Mouse (Mus musculus) left cerebral cortex, postnatal 4 days (tissue): ENCODE results near the gene Dpyd. TPM values are rescaled to one million over a fixed set of nuclear protein-coding genes. Genes with fewer than 3 reads are reported as not detected.

Experiments
- DNase-seq: peaks from one replicate; pipeline ENCODE4 v3.0.0-alpha.2; 2022
- intact Hi-C: fragments of 180-260 bp; cut with DNase I; formaldehyde crosslinking; loops from one replicate; pipeline ENCODE4 v1.15.1; 2025
- total RNA-seq, 2 experiments: library from RNA; stranded (reverse); gene quantifications; 2 replicates each; pipeline ENCODE4 v1.2.3; 2021

Gene Dpyd
- total RNA-seq, 2 experiments from 2014 or later, result 13.8 to 19.5 TPM

DNA sequence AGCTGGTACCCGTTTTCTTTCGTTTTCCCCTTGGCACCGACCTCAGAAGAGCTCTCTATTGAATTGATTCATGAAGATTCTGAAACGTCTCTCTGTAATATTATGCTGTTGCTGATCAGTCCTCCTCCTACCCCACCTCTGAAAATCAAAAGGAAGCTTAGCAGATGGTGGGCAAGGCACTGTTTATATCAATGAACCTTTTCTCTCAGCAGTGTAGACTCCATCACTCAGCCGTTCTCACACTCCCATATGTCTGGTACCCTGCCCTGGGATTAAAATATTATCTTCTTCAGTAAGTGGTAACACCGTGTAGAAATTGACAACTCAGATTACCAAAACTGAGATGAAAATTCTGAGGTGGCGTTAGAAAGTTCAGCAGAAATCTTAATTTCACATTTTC, 767.1 kb downstream of the Dpyd start:
- no peak for DNase-seq

DNA sequence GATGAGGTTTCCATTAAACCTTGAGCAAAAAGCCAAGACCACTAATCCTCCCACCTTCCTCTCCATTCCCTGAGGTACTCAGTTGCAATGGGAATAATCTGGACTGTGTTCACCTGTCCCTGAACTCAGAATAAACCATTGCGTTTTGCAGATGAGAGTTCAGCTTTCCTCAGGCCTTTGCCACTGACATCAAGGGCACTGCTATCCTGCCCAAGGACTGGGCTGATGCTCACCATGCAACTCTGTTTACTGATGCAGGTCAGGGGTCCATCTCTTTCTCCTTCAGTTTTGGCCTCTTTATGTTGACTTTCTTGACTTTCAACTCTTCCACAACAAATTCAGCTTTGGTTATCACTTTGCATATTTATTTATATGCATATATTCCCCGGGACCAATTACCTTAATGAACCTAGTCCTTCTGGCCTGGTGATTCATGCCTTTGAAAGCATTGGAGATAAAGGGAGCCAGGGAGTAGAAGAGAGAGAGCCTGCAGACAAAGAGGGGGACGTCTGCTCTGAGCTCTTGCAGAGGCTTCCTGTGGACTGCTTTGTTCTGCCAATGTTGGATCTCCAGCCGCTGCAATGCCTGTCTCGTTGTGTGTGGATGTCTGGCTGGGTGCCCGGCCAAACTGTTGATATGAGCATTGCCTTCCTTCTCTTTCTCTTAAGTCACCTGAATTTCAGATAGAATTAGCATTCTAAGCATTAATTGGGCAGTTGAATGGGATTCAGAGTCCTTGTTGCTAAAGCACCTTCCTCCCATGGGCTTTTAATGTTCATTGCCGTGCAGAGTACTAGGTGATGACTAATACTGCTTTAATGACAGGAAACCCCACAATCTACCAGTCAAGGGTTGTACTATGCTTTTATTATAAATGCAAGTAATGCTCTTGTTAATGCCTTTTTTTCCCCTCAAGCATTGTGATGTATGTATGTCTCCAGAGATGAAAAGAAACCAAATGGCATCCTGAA, 771.7 kb downstream of the Dpyd start:
- intact Hi-C loops, result no loop called here
- DNase-seq, result peak; percentile 26

More for the DNA sequence above, 767.1 kb downstream of the Dpyd start:
- intact Hi-C loops, result no loop called here

DNA sequence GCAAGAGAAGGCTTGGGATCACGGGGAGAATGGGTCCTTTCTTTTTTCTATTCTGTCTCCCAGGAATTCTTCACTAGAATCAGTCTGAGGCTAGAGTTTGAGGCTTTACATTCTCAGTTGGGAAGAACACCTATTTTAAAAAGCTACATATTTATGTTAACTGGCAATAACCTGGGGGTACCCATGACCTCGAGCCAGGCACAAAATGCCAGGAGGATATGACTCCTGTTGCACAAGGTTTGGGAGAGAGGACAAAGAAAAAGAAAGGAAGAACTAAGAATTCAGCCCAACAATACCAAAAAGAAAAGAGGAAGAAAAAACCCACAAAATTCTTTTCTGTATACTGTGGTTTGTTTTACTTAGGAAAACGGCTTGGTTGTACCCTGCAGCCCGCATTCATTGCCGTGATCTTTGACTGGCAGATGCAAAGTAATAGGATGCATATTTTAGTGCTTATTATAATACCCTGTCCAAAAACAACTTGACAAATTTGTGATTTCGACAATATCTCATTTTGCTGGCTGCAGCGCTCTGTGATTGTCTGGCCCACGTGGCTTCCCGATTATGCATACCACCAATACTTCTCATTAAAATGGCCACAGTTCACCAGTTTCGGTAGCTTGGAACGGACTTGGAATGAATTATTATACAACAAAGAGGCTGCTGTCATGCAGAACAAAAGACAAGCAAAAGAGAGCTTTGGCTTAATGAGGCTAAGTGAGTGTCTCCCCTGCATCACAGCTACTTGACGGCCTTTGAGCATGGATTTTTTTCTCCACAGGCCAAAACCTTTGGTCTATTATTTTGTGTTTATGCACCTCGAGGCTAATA, 799.8 kb downstream of the Dpyd start:
- DNase-seq, result no peak
- intact Hi-C loops, result no loop called here

DNA sequence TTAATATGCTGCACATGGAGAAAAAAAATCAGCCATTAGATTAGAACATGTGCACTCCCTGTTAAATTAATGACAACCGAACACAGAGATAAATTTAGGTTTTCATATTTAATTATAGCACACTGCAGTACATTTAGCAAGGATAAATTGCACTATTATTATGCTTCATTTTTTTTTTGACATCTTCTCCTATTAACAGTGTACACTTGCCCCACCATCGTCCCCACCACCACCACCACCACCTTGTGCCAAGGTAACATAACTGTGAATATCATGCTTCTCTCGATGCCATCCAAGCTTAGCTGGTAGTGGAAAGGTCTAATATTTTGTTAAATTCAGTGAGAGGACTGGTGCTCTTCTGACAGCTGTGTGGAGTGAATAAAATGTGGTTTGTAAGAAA, 800.5 kb downstream of the Dpyd start:
- intact Hi-C loops, result no loop called here
- DNase-seq, result no peak

DNA sequence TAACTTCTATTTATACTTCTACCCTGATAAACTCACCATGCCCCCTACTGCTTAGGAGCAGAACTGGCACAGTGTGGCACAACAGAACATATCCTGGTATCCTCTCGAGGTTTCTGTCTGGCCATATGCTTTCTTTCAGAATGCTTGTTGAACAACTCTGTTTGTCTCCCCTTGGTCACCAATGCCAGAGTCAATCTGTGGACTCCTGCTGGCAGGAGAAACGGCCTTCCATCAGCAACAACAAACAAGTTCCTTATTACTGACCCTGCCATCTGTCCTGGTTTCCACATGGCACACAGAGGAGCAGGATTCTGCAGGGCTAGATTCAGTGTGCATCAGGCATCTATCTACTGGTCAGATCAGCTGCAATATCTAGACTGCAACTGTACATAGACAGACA, 807.0 kb downstream of the Dpyd start:
- intact Hi-C loops, result no loop called here
- peak; percentile 53 for DNase-seq

DNA sequence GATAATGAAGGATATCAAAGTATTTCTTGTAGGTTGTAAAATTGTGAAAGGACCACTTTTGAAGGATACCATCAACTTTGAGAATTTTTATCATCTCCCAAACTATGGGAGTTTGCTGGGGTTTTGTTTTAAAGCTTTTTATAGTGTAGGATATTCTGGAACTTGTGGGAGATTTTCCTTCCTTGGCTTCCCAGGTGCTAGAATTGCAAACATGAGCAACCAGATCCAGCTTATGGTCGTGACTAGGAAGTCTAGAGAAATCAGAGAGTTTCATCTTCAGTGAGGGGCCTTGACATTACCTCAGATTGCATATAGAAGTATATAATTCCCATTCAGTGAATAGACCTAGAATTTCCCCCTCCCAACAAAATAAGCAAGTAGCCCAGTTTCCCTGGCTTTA, 819.2 kb downstream of the Dpyd start:
- intact Hi-C loops, result no loop called here
- DNase-seq, result no peak

DNA sequence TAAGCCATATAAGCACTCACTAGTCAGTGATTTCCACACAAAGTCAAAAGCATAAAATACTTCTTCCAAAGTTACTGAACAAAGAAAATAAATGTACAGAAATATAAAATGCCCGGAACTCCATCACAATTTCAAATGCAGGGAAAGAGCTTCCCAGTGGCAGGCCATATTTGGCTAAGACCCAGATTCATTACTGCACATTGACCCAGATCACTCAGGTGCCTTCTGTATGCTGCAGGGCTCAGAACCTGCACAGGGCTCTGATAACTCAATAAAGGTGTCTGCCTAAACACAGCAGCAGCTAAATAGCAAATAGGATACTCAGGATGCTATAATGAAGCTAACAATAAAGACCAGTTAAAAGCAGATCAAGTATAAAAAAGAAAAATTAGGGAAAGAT, 820.5 kb downstream of the Dpyd start:
- intact Hi-C loops, result no loop called here
- DNase-seq, result no peak

DNA sequence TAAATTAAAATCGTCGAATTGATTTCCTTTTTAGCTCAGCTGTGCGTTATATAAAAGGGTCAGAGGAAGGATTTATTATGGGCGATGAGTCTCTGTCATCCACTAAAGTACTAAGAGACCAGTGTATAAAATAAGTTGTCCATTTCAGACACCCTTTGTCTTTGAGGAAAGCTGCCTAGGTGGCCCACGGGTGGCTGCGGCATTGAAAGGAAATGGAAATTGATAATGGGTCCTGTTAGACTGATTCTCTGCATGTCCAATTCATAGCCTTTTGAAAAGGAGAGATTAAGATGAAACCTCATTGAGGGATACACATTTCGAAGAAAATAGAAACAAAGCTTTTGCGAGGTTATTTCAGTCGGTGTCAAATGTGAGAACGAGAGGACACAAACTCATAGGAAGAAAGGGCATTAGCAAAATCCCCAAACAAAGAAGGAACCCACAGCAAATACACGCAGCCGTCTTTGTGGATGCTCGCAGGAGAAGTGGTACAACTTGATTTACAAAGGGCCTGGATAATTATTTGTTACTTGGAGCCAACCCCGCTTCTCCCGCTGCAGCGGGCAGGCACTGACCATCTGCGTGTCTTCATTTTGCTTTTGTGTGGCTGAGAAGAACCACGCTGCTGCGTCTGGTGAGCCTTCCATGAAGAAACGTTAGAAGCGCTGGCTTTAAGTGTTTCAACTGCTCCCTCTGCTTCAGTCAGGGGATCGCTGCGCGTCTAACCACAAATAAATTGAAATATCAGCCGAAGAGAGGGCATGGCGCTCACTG, 825.6 kb downstream of the Dpyd start:
- intact Hi-C loops, result no loop called here
- DNase-seq, result peak; percentile 33

DNA sequence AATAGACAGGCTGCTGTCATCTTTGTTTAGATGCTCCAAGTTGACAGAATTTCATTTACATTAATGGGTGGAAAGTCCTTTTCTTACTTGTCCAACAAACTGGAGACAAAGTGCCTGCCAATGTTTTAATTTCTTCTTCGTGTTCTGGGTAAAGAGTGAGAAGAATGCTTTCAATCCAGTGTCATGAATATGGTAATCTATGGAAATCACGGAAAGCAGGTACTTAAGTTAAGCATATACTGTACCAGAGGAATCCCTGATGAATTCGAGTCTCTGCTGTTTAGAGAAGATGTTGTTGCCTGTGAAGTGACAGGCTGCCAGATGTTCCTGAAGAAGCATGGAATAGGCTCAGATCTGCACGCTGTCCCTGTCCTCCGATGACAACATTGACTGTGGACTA, 835.3 kb downstream of the Dpyd start:
- no peak for DNase-seq
- intact Hi-C loops, result no loop called here

DNA sequence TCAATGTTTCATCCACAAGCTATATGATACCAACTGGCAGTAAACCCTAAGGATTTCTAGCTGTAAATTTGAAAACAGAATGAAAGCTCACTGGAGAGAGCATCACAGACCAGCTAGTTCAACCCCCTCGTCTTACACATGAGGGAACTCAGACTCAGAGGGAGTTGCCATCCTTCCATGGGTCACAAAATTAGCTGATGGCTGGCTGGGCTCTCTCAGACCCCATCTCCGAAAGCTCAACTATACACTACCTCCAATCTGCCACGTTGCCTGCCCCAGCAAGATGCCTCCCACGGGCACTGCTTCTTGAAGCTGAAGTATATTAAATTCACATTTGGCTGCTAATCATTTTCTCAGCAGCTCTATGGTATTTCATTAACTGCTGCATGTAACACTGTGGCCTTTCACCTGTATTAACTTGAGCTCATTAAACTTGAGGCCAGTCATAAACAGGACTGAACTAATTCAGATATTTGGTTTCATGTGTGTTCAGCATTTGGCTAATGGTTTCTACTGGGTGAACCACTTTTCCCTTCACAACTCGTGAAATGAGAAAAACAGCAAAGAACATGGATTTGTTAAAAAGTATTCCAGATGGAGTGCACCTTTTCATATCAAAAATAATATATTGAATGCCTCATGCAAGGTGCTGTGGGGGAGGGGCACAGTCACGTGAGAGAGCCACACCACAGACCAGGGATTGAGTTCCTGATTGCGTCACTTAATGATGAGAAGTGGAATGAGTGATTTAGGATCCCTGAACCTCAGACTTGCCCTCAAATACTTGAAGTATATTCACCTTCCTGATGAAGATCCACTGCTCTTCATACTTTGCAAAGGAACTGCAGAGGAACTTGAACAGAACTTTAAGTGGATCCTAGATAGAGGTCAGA, 841.2 kb downstream of the Dpyd start:
- no peak for DNase-seq
- intact Hi-C loops, result no loop called here

DNA sequence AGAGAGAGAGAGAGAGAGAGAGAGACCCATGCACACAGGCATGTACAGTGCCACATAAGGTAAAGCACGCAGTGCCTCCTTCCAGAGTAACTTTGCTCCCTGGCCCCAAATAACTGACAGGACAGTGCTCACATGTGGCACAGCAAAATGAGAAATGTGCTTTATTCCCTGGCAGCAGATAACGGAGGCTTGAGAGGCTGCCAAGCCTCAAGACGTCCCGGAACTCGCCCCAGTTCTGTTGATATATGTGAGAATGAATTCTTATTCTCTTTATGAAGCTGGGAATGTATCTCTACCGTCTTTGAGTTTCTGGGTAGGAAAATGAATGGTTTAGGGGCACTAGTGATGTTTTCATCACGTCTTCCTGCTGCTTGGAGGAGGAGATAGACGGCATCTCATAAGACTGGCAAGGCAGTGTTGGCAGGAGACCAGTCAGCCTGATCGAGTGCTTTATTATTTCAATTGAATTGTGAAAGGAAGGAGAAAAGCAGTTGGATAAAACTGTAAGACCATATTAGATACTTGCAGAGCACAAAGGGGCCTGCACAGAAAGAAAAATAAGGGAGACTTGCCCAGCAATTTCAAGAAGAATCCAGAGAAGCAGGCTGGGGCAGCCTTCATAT, 857.3 kb downstream of the Dpyd start:
- peak; percentile 18 for DNase-seq
- intact Hi-C loops, result no loop called here

DNA sequence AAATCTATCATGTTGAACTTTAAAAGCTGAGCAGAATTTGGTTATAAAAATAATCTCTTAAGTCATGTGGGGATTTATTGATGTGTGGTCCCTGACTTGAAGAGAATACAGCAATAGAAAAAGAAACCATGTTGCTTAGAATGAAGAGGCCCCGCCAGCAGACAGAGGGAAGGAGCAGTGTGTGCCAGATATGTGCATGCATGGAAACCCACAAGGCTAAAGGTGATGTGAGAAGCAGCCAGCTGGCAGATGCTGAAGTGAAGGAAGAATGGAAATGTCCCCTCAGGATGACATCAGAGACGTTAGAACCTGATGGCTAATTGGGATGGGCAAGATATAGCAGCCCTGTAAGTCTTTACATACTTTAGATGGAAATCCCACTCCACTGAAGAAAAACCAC, 857.8 kb downstream of the Dpyd start:
- DNase-seq, result peak; percentile 13
- intact Hi-C loops, result no loop called here

DNA sequence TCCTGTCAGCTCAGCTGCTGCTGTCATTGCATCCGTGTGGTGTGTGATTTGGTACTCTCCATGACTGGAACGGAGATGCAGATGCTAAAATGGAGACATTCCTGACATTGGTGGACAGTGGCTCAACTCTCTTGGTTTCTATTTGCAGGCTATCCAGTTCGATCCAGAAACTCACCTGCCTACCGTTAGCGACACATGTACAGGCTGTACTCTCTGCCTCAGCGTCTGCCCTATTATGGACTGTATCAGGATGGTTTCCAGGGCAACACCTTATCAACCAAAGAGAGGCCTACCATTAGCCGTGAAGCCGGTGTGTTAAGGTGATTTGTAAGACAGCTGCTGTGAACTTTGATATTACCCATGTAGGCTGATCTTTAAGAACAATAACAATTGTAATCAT, 869.4 kb downstream of the Dpyd start:
- DNase-seq, result no peak
- intact Hi-C loops, result no loop called here

DNA sequence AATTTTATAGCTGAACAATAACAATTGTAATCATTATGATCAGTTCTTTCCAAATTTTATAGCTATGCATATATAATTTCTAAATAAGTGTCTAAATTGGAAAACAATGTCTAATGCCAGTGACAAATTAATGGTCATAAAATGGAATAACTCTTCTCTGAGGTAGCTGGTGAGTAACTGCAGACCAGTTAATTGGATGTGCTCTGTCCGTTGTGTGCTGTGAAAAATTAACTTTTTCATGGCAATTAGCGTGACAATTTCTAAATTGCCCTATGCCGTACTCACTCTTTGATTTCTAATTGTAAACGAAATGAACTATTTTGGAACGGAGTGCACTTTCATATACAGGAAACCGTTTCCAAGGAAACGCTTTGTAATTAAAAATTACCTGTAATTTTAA, 869.8 kb downstream of the Dpyd start:
- no peak for DNase-seq
- intact Hi-C loops, result no loop called here

DNA sequence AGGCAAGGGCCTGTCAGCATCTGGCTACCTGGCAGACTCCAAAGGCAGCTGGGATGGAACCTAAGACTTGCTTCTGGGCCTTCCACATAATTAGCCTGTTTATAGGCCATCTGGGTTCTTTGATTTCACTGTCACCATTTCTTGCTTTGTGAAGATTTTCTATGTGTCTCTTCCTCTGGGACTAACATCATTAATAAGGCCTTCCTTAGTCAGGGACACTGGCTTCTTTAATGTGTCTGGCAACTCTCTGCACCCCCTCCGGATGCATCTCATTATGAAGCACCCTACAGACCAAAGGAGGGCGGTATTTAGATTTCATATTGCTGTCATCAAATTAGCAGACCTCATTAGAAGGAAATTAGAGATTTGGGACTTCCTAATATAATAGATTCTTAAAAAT, 885.6 kb downstream of the Dpyd start:
- intact Hi-C loops, result no loop called here
- no peak for DNase-seq

DNA sequence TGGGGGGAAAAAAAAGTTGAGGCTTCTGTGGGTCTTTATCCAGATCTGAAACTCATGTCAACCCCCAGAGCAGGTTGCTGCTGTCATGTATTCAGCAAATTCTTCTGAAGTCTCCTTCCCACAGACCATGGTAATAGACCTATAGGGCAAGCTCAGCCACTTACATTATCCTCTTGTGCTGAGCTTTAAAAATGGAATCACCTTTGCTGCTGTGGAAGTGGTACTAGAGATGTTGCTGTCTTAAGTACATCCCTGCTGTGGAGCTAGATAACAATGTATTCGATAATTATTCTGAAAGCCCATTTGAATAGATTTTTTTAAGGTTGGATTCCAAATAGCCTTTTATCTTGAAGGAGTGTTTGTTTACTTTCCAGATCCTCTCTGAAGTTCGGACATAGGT, 902.1 kb downstream of the Dpyd start:
- DNase-seq, result no peak

DNA sequence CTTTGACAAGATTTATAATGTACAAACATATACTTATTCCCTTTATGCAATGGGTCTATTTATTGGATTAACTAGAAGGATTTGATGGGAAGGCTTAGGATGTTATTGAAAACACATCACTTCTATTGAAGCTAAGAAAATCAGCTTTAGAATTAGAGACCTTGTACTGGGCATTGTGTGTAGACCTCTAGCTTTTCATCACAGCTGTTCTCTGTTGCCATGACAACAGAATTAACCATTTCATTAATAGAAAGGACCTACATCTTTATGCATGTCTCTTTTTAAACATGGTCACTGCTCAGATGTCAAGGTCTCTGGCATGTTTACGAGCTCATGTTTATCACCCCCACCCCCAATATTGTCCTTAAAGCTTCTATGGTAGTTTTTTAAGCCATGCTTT, 902.5 kb downstream of the Dpyd start:
- DNase-seq, result no peak
- intact Hi-C loops, result no loop called here

More for the DNA sequence above, 902.1 kb downstream of the Dpyd start:
- intact Hi-C loops, result no loop called here

DNA sequence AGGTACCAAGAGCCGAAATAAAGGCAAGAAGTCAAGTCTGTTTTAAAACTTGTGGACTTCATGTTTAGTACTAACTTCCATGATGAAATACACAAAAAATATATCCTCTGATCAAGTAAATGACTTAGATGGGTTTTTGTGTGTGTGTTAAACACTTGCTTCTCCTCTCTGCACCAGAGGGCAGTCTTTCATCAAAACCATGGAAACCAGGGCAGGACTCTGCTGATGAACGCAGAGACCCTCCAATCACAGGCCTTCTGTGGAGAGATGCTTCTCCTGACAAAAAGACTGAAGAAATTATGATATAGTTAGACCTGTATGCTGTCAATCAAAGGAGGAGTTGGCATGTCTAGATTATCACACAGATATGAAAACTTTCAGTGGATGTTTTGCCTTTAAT, 905.8 kb downstream of the Dpyd start:
- intact Hi-C loops, result no loop called here

More for the DNA sequence above, 905.8 kb downstream of the Dpyd start:
- DNase-seq, result peak; percentile 14
